Mouse (Mus musculus) left cerebral cortex, adult 18-20 months (tissue): ENCODE data around the gene Lrrc8b. TPM values are rescaled to one million over a fixed set of nuclear protein-coding genes. Genes with fewer than 3 reads are reported as not detected.

ENCODE experiments used
- DNase-seq, 2 experiments: peaks; one replicate each; pipeline ENCODE4 v3.0.0; 2021 to 2022; ENCODE audit warnings: low spot score in 2 of 2, mixed read lengths in 1 of 2
- total RNA-seq, 2 experiments: library from RNA; stranded (reverse); gene quantifications; 2 replicates each; pipeline ENCODE4 v1.2.3; 2021

Lrrc8b gene
- total RNA-seq, 2 experiments from 2014 or later: 81.7 to 86.0 TPM

GRCm38 (mm10) chr5:105479673-105480072 is 64.1 kb downstream of the Lrrc8b start:
- DNase-seq: no peak

GRCm38 (mm10) chr5:105480561-105480960 is 65.0 kb downstream of the Lrrc8b start:
- DNase-seq: no peak

- DNase-seq: no peak
Observed at GRCm38 (mm10) chr5:105483632-105484031, 68.1 kb downstream of the Lrrc8b start.

GRCm38 (mm10) chr5:105484247-105484646 is 68.7 kb downstream of the Lrrc8b start:
- DNase-seq: no peak

- DNase-seq: no peak
Observed at GRCm38 (mm10) chr5:105484891-105485290, 69.3 kb downstream of the Lrrc8b start.

- DNase-seq: no peak
Observed at GRCm38 (mm10) chr5:105490211-105490610, 74.6 kb downstream of the Lrrc8b start.

- no peak for DNase-seq
Observed at GRCm38 (mm10) chr5:105491389-105491788, 75.8 kb downstream of the Lrrc8b start.

GRCm38 (mm10) chr5:105492367-105493246 is 77.0 kb downstream of the Lrrc8b start:
- DNase-seq: no peak

GRCm38 (mm10) chr5:105493377-105493776 is 77.8 kb downstream of the Lrrc8b start:
- no peak for DNase-seq

GRCm38 (mm10) chr5:105494246-105494917 is 78.8 kb downstream of the Lrrc8b start:
- peak; percentile 33 to 61 for DNase-seq

- peak; percentile 56 to 61 for DNase-seq
Observed at GRCm38 (mm10) chr5:105494918-105495901, 79.6 kb downstream of the Lrrc8b start.

- no peak for DNase-seq
Observed at GRCm38 (mm10) chr5:105496133-105496532, 80.6 kb downstream of the Lrrc8b start.

GRCm38 (mm10) chr5:105496586-105496985 is 81.0 kb downstream of the Lrrc8b start:
- no peak for DNase-seq

- no peak for DNase-seq
Observed at GRCm38 (mm10) chr5:105498429-105499000, 82.9 kb downstream of the Lrrc8b start.

GRCm38 (mm10) chr5:105499396-105499795 is 83.8 kb downstream of the Lrrc8b start:
- no peak for DNase-seq

GRCm38 (mm10) chr5:105500132-105501121 is 84.9 kb downstream of the Lrrc8b start:
- DNase-seq: no peak

- no peak for DNase-seq
Observed at GRCm38 (mm10) chr5:105501136-105501535, 85.6 kb downstream of the Lrrc8b start.

GRCm38 (mm10) chr5:105508813-105509212 is 93.2 kb downstream of the Lrrc8b start:
- DNase-seq: no peak

GRCm38 (mm10) chr5:105512297-105512696 is 96.7 kb downstream of the Lrrc8b start:
- no peak for DNase-seq

GRCm38 (mm10) chr5:105515532-105515931 is 100.0 kb downstream of the Lrrc8b start:
- DNase-seq: no peak
